Mouse (Mus musculus): ENCODE data around the gene Serinc3.
"Not testable (repeated sequence)": the region's sequence is repeated elsewhere in the genome, so short reads cannot be mapped to it uniquely, and the experiment has no call there.

DNA sequence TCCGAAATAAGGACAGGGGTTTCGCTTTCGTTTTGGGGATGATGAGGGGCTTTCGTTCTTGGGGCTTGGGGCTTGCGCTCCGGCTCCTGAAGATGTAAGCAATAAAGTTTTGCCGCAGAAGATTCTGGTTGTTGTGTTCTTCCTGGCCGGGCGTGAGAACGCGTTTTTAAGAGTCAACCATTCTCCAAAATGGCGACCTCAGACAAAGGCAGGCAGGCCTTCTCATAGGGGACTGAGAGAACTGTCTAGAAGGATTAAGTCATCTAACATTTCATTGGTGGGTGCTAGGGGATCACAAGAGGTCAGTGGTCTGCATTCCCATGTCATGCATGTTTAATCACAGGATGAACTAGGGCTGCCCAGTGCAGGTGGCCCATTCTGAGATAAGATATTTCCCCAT, 10.8 kb upstream of the Serinc3 start:
- TF ChIP-seq CTCF, EP300 (IDR thresholded peaks at IDR 0.05; ENCODE audit: low read depth): not testable (repeated sequence)
